Mouse (Mus musculus): ENCODE results near the gene Inca1. TPM values are rescaled to one million over a fixed set of nuclear protein-coding genes. Genes with fewer than 3 reads are reported as not detected.

Gene Inca1
- total and polyA plus RNA-seq, 3 experiments: 8.2 to 15.8 (median 15.7) TPM

GRCm38 (mm10) chr11:70669582-70670345 is 30.2 kb downstream of the Inca1 start:
- DNase-seq: peak; percentile 87

- peak; percentile 98 for DNase-seq
Observed at GRCm38 (mm10) chr11:70668771-70669505, 31.0 kb downstream of the Inca1 start, which contains the start of gene Spag7. TSS of gene Spag7 (minus strand) at chr11:70669416.

GRCm38 (mm10) chr11:70668335-70668770 is 31.6 kb downstream of the Inca1 start:
- DNase-seq: no peak

- peak; percentile 6 for DNase-seq
Observed at GRCm38 (mm10) chr11:70667271-70668150, 32.4 kb downstream of the Inca1 start.

GRCm38 (mm10) chr11:70666687-70667086 is 33.3 kb downstream of the Inca1 start:
- DNase-seq: no peak

GRCm38 (mm10) chr11:70664741-70665140 is 35.2 kb downstream of the Inca1 start:
- no peak for DNase-seq

- DNase-seq: no peak
Observed at GRCm38 (mm10) chr11:70663957-70664356, 36.0 kb downstream of the Inca1 start.

- no peak for DNase-seq
Observed at GRCm38 (mm10) chr11:70663101-70663500, 36.9 kb downstream of the Inca1 start.

- peak; percentile 3 for DNase-seq
Observed at GRCm38 (mm10) chr11:70660571-70660970, 39.4 kb downstream of the Inca1 start.

GRCm38 (mm10) chr11:70658942-70659341 is 41.0 kb downstream of the Inca1 start:
- no peak for DNase-seq

- no peak for DNase-seq
Observed at GRCm38 (mm10) chr11:70658521-70658920, 41.4 kb downstream of the Inca1 start.

GRCm38 (mm10) chr11:70657991-70658390 is 42.0 kb downstream of the Inca1 start:
- DNase-seq: no peak

GRCm38 (mm10) chr11:70657573-70657972 is 42.4 kb downstream of the Inca1 start:
- peak; percentile 2 for DNase-seq

- DNase-seq: peak; percentile 43
Observed at GRCm38 (mm10) chr11:70656964-70657363, 43.0 kb downstream of the Inca1 start, which contains the start of gene Eno3. TSS of gene Eno3 (plus strand) at chr11:70657202.

GRCm38 (mm10) chr11:70656456-70656927 is 43.5 kb downstream of the Inca1 start:
- peak; percentile 60 for DNase-seq

GRCm38 (mm10) chr11:70655571-70656455 is 44.1 kb downstream of the Inca1 start:
- peak; percentile 90 for DNase-seq

- DNase-seq: peak; percentile 93
Observed at GRCm38 (mm10) chr11:70654923-70655570, 44.9 kb downstream of the Inca1 start.

- DNase-seq: peak; percentile 87
Observed at GRCm38 (mm10) chr11:70654198-70654922, 45.6 kb downstream of the Inca1 start, which contains the start of gene Pfn1. TSS of gene Pfn1 (minus strand) at chr11:70654644.
